Mouse (Mus musculus) heart, postnatal 25 days (tissue): Measurements from ENCODE around the gene Nf2. TPM values are rescaled to one million over a fixed set of nuclear protein-coding genes. Genes with fewer than 3 reads are reported as not detected.
"Not testable (repeated sequence)": the region's sequence is repeated elsewhere in the genome, so short reads cannot be mapped to it uniquely, and the experiment has no call there.

Experiments
- DNase-seq: peaks from one replicate; pipeline ENCODE4 v3.0.0; 2022; ENCODE audit warnings: low spot score
- intact Hi-C: fragments of 180-260 bp; cut with DNase I; formaldehyde crosslinking; loops from one replicate; pipeline ENCODE4 v1.15.1; 2025
- total RNA-seq, 2 experiments: library from RNA; stranded (reverse); gene quantifications; 2 replicates each; pipeline ENCODE4 v1.2.3; 2021

The Nf2 gene
- total RNA-seq, 2 experiments from 2014 or later = 81.5 to 83.6 TPM

DNA sequence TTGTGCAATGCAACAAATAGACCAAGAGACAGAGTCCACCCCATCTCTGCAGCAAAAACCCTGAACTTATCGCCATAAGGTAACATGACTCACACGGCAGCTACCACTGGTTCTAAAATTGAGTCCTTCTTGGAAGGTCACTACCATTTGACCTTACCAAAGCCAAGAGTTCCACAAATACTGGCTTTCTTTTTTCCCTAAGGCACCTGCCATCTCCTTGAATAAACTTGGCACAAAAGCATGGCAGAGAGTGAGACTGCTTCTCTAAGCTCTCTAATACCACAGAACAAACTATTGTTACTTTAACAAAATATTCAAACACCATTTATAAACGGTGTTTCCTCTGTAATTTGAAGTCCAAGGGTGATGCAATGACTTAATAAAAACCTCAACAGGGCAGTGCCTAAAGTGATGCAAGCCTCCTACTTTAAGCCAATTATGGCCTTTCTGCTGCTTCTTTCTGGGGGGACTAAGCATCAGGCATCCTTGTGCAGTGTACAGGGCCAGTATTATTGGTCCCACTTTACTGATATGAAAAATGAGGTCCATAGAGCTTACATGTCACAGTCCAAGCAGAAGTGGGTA is 8.3 kb downstream of the Nf2 start:
- intact Hi-C loops = no loop called here
- no peak for DNase-seq

- DNase-seq = no peak
- intact Hi-C loops = loop anchor here (10.0 kb wide), 1 partner anchor 403 kb away; no protein-coding TSS in a partner anchor
These were observed 11.1 kb downstream of the Nf2 start for GRCm38 (mm10) chr11:4838235-4838634.

GRCm38 (mm10) chr11:4837342-4837741 is 12.0 kb downstream of the Nf2 start:
- DNase-seq = no peak
- intact Hi-C loops = loop anchor here (10.0 kb wide), 1 partner anchor 403 kb away; no protein-coding TSS in a partner anchor

DNA sequence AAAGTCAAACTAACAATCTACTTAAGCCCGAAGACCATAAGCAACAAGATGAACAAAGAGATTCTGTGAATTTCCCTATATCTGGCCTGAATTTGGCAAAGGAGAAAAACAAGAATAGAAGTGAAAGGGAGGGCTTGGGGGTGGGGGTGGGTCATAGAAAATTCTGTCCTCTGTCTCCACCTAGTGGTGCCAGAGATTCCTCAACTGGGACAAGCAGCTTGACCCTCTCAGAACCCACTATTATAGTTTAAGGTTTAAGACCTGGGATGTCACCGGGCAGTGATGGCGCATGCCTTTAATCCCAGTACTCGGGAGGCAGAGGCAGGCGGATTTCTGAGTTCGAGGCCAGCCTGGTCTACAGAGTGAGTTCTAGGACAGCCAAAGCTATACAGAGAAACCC is 12.6 kb downstream of the Nf2 start:
- no peak for DNase-seq
- intact Hi-C loops = loop anchor here (10.0 kb wide), 1 partner anchor 402 kb away; no protein-coding TSS in a partner anchor

- intact Hi-C loops = loop anchor here (10.0 kb wide), 1 partner anchor 401 kb away; no protein-coding TSS in a partner anchor
- DNase-seq = no peak
These were observed 13.9 kb downstream of the Nf2 start for GRCm38 (mm10) chr11:4835436-4835835.

DNA sequence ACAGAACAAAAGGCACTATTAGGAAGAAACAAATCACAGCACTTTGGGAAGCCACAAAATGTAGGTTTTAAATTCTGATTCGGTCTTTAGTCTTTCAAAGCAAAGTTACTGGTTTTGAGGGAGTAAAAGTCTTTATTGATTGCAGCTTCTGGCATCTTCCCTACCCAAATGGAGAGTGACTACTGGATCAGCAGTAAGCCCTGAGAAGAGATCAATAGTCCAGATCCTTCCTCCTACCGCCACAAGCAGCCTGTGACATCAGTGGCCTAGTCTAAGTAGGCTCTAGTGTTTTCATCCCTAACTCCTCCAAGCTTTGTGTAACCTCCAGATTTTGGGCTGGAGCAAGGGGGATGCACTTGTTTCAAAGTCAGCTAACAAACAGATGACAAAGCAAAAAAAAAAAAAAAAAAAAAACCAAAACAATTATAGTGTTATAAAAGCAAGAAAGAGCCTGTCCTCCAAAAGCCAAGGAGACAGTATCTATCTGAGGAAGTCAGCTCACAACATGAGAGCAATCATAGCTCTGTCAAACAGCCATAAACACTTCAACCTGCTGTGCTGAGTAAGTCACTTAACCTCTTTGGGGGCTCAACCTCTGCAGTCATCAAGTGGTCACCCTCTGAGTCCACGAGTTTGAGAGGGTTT is 15.9 kb downstream of the Nf2 start:
- no peak for DNase-seq
- intact Hi-C loops = loop anchor here (10.0 kb wide), 1 partner anchor 399 kb away; no protein-coding TSS in a partner anchor

- DNase-seq = no peak
- intact Hi-C loops = loop anchor here (10.0 kb wide), 1 partner anchor 396 kb away; no protein-coding TSS in a partner anchor
These were observed 18.3 kb downstream of the Nf2 start for GRCm38 (mm10) chr11:4831066-4831465.

DNA sequence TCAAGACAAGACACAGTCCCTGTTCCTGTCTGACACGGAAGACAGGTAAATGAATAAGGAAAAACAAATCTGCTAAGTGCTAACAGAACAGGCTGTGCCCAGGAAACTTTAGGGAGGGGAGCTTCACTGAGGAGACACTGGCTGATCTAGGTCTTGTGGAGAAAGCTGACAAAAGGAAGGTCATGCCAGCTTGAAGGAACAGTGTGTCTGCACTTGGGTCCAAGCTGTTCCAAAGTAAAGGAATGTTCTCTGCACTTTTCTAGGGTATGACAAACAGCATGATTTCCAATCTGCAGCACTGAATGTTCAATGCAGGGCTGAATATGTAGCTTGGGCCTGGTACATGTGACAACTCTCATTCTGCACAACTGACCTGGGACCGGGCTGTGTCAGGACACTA is 21.4 kb downstream of the Nf2 start:
- no peak for DNase-seq
- intact Hi-C loops = no loop called here

GRCm38 (mm10) chr11:4827340-4827739 is 22.0 kb downstream of the Nf2 start:
- intact Hi-C loops = no loop called here
- no peak for DNase-seq

DNA sequence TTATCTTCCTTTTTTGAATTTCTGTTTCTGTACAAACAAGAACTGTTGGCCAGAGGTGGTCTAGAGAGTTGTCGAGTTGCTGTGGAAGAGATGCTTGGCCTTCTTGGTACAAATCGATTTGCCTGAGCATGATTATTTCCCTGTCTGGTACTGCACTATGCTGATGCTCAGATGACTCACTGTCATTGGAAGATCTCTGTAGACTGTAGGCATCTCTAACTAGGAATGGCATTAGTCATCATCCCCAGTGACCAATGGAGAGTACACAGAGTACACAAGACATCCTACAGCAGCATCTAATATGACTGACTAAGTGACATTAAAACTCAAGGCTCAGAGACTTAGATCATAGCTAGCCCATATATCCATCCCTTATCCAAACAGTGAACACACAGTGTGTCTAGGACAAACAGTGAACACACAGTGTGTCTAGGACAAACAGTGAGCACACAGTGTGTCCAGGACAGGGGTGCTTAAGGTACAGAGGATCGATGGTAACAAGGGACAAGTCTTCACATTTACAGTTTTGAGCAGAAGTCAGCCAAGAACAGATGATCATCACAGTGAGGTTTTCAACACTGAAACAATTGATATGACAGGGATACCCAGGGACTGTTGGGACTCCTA is 23.1 kb downstream of the Nf2 start:
- intact Hi-C loops = no loop called here
- no peak for DNase-seq

GRCm38 (mm10) chr11:4823655-4824312 is 25.6 kb downstream of the Nf2 start:
- DNase-seq = no peak
- intact Hi-C loops = no loop called here

DNA sequence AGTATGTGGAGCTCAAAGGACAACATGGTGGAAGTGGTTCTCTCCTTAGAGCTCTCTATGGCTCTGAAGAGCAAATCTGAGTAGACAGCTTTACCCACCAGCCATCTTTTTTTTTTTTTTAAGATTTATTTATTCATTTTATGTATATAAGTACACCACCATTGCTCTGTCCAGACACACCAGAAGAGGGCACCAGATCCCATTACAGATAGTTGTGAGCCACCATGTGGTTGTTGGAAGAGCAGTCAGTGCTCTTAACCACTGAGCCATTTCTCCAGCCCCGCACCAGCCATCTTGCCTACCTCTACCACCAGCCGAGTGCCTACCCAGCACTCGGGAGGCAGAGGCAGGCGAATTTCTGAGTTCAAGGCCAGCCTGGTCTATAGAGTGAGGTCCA is 26.9 kb downstream of the Nf2 start:
- intact Hi-C loops, DNase-seq: not testable (repeated sequence)

DNA sequence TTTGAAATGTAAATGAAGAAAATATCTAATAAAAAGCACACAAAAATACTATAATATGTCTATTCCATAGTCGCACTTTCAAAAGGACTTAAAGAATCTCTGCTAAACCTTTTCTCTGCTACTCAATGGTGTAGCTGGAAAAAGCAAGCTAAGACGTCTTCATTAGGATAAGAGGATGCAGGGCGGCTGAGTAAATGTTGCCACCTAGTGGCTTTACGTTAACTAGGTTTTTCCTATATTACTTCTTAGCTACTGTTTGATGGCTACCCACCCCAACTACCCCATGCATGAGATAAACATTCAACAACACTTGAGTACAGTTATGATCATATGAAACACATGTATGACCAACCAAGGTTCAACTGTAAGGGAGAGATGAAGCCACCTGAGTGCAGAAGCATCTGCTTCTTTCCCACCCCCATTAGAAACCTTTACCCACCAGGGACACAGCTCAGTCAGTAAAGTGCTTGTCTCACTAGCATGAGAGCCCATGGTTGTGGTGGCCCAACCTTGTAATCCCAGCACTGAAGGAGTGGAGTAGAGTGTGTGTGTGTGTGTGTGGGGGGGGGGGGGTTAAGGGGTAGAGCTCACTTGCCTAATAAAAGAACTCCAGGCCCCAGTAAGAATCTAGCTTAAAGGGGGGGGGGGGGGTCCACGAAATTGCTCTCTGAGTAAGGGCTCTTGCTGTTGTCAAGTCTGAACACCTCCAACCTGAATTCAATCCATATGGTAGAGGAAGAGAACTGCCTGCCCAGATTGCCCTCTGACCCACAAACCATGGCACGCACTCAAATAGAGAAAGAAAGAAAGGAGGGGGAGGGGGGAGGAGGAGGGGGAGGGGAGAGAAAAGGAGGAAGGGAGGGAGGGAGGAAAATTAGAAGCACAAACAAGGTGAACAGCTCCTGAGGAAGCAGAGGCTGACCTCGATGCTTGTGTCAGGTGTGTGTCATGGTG is 27.6 kb downstream of the Nf2 start:
- no peak for DNase-seq
- intact Hi-C loops = no loop called here

DNA sequence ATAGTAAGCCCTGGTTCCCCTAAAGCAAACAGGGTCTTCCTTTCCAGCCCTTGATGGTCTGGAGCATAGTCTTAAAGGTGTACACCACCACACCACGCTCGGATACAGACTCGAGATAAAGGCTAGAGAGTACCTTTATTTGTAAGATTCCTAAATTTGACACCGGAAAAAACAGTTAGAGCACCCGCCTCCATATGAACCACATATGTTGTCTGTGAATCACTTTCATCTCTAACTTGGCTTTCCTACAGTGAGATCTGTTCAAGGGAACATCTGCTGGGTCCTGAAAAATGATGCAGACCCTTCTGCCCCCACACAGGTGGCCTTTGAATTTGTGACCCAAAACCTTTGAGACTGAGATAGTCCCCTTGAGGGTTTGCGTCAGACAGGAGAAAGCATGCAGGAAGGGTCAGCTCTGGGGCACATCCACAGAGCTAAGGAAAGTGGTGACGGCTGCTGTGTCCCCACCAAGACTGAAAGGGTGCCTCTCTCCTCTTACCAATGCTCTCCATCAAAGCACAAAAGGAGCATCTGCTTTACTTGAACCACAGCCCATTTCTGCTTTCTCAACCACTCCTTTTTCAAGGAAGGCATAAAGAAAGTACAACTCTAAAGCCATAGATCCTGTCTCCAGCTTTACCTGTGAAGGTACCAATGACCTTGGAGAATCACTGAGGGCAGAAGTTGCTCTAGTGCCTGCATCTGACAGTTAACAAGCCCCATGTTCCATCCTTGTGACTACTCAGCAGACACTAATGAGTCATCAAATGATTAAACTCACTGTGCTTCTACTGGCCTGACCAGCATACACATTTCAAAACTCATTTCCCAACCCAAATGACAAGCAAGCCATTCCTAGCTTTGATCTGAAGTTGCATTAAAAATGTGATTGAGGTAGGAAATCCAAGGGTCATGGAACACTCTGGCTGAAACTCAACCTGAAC is 34.6 kb downstream of the Nf2 start:
- DNase-seq = no peak
- intact Hi-C loops = no loop called here

GRCm38 (mm10) chr11:4808311-4808710 is 41.0 kb downstream of the Nf2 start:
- intact Hi-C loops = no loop called here
- DNase-seq = no peak

DNA sequence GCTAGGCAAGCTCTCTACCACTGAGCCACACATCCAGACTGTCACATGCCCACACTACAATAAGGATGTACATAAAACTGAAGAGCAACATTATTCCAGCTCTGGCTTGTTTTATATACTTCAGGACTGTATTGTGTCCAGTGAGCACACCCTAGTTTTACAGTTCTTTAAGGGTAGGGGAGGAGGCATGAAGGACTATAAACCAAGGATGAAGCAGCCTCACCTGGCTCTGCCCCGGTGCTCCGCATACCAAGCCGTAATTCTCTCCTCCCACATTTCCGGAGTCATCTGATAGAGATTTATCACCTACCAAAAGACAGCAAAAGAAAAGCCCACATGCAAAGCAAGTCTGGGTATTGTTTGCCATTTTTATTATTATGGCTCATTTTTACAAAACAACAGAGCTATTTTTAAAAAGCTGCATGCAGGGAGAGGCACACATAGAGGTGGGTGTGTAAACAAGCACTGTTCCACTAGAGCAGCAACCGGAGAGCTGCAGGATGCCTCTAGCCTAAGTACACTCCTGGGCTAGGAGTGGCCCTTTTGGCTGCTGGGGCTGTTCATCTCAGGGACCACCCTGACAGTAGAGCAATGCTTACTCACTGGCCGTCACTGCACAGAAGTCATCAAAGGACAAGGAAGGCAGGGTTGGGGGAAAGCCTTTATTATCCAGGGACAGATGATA is 43.2 kb downstream of the Nf2 start:
- intact Hi-C loops = no loop called here
- DNase-seq = no peak

DNA sequence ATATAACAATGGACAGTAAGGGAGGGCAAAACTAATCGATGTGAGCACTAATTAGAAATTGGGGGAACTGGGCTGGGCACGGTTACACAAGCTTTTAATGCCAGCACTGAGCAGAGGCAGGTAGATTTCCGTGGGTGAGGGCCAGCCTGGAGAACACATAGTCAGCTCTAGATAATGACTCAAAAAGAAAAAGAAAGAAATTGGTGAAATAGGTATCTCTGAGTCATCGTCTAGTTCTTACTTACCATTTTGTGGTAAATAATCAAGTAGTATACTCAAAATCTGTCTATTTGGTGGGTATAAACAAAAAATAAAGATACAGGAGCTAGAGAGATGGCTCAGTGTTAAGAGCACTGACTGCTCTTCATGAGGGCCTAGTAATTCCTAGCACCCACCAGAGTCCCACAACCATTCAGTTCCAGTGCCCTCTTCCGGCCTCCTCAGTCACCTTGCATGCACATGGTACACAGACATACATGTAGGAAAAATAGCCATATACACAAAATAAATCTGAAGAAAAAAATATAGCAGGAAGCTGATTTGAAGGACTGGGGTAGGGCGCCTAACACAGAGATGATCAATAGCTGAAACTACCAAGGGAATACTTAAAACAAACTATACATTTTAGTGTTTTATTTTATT is 44.3 kb downstream of the Nf2 start:
- intact Hi-C loops = no loop called here
- no peak for DNase-seq
